Mouse (Mus musculus) regulatory T cell (primary cell): ENCODE results near the gene Strip1.
"Not testable (repeated sequence)": the region's sequence is repeated elsewhere in the genome, so short reads cannot be mapped to it uniquely, and the experiment has no call there.

ENCODE experiments used
- in situ Hi-C: fragments of 300-600 bp; cut with MboI, MseI; formaldehyde crosslinking; loops from one replicate; pipeline ENCODE4 v1.15.1; 2025; ENCODE audit warnings: high pct_unique_total_duplicates

Gene Strip1

DNA sequence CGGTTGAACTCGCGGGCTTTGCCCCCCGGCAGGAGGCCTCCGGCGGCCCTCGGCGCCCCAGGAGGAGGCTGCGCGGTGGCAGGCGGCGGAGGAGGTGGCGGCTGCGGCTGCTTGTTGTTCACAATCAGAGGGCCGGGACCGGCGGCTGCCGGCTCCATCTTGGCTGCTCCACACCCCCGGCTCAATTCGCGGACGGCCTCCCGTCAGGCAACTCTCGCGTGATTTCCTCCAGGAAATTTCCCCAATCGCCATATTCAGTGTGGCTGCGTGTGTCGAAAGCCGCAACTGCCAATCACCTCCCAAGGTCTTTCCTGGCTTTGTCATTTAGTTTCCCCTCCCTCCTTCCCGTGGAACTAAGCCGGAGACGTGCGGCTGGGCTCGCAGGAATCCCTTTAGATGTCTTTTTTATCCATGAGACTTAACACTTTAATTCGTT lies at the start of gene Strip1:
TSS of gene Strip1 (minus strand) at position 172 of the 436 bp plus-strand sequence.
- in situ Hi-C loops = no loop called here

DNA sequence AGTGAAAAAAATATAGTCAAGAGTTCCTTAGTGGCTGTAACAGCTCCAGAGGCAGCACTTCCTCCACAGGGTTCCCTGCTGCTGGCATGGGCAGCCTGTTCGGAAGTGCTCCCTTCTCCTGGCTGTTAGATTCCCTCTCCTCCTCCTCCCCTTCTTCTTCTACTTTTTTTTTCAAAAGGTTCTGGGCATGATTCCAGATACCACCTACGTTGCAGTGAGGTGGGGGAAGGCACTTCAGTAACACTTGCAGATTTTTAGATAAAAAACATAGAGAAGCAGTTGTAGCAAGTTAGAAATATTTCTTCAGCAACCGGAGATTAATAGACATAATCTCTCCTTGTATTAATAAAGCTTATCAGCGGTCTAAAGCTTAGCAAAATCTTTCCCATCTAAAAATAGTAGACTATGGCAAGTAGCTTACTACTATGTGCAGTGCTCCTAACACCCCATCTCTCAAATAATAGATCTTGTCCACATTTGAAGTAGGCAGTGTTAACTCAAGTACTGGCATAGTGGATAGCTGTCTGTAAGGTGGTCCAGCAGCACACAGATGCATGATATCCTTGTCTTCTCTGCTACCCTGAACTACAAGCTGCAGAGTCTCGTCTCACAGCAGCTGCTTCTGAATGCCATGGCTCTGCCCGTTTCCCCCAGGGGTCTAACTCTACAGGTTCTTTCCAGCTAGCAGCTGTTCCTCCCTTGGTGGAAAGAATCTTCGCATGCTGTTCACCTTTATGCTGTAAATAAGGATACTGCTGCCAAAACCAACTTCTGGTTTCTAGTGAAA lies 49.5 kb upstream of the Strip1 start:
- in situ Hi-C loops = no loop called here

DNA sequence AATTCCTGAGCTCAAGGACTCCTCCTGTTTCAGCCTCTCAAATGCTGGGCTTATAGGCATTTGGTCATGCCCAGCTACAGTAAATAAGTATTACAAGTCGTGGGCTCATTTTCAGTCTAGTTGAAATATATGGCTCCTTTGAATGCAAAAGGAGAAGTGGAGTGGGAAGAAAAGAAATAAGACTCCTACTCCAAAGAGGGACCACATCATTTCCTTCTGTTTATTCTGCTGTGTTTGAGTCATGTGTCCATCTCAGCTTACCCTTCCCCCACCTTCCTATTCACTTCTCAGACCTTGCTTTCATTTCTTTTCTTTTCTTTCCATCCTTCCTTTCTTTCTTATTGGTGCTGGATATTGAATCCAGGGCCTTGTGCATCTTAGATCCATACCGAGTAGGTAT lies 40.0 kb upstream of the Strip1 start:
- in situ Hi-C loops = no loop called here

DNA sequence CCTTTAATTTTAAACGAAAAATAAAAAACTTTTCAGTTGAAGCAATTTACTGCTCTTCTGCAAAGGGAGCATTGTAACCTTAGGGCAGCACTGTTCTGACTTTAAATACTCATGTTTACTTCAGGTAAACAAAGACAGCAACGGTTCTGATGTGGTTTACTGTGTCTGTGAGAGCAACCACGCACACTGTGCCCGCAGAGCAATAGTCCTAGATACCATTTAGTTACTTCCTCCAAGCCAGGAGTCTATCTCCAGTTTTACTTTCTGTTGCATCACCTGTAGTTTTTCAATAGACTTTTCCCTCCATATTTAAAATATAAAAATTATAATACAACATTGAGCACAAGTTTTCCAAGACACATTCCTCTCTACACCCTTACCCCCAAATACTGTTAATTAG lies 39.0 kb upstream of the Strip1 start:
- in situ Hi-C loops = no loop called here

DNA sequence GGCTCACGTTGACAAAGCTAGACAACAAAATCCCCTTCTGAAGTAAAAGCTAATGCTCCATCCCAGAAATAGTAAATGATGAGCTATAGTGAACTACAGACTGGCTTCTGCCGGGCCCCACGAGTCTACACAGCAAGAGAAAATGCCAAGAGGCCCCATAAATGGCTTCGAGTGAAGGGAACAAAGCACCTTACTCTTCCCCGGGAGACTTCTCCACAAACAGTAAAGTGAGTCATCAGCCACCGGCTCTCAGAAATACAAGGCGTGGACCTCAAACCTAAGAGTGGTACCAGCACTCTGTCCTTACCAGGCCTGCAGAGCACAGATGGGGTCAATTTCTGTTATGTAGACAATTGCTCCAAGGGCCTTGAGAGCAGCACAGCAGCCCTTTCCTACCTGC lies 37.3 kb upstream of the Strip1 start:
- in situ Hi-C loops = no loop called here

DNA sequence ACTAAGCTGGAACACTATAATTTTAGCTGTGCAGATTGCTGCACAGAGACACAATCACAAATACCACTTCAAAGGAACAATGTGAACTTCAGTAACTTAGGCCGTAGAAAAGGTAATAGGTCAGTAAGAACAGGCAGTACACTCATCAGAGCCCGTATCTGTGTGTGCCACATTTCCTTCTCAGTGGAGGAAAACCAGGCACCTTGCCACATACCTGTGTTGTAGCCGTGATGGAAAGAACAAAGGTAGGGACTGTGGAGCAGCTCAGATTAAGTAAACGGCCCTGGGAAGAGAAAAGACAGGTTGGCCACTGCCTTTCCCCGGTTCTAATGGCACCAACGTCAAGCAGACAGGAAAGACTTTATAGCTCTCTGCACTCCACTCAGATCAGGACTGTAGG lies 35.9 kb upstream of the Strip1 start:
- in situ Hi-C loops = no loop called here

DNA sequence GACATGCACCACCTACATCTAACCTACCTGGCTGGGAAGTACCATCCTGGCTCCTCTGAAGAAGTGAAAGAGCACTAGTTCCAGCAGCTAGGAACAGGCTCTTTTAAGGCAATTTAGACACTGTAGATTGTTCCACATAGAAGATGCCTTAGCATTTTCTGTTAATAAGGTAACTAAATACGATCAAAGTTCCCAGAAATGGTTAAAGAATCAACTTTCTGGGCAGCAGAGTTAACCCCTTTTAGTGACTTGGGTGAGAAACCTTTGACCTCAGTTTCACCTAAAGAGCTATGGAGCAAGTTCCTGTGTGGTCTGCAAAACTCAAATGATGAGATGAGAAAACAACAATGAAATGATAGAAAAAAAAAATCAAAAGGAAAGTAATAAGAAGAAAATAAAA lies 33.1 kb upstream of the Strip1 start:
- in situ Hi-C loops = no loop called here

DNA sequence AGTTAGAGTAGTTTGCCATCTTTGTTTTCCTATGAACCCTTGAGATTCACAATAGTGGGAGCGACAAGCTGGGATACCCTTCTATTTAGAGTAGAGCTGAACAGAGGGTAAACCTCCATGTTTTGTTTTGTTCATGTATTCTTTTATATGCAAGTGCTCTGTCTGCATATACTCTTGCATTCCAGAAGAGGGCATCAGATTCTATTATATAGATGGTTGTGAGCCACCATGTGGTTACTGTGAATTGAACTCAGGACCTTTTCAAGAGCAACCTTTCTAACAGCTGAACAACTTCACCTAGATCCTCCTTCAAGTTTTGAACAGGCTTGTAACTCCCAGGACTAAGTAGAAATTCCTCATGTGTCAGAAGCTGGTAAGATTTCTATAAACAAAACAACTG lies 27.5 kb upstream of the Strip1 start:
- in situ Hi-C loops = no loop called here

DNA sequence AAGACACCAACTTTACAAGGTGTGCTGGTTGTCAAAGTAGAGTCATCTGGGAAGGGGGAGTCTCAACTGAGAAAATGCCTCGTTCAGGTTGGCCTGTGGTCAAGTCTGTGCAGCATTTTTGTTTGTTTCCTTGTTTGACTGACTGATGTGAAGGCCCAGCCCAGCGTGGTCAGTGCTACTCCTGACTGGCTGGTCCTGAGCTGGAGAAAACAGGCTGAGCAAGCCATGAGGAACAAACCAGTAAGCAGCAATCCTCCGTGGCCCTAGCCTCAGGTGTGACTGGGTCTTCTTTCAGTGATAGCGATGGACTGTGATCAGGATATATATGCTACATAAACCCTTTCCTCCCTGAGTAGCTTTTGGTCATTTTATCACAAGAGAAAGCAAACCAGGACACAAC lies 25.4 kb upstream of the Strip1 start:
- in situ Hi-C loops = no loop called here

DNA sequence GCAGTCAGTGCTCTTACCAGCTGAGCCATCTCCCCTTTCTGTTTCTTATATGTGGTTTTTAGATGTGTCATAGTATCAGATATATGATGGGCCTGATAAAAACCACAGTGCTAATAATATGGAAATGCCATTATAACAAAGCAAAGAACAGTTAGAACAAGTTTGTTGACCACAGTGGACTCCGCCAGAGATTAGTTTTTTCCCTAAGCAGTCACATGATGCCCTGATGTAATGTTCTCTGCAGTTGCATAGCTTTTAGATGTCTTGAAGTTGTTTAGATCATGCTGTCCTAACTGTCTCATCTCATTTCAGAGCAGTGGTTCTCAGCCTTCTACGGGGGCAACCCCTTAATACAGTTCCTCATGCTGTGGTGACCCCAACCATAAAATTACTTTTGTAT lies 24.7 kb upstream of the Strip1 start:
- in situ Hi-C loops = no loop called here

DNA sequence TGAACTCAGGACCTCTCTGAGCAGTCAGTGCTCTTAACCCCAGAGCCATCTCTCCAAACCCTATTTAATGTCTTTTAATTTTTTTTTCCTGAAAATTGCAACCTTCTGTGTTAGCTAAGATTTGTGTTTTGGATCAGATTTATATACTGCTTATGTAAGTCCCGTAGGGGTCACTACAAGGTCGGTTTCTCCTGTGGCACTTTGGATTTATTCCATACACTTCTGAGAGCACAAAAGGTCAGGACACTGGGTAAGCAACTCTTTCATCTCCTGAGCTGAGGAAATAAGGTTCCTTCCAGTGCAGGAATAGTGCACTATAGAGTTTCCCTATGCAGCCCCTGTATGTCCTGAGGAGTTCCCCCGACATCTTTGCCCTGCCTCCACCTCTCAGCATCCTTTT lies 24.0 kb upstream of the Strip1 start:
- in situ Hi-C loops = no loop called here

DNA sequence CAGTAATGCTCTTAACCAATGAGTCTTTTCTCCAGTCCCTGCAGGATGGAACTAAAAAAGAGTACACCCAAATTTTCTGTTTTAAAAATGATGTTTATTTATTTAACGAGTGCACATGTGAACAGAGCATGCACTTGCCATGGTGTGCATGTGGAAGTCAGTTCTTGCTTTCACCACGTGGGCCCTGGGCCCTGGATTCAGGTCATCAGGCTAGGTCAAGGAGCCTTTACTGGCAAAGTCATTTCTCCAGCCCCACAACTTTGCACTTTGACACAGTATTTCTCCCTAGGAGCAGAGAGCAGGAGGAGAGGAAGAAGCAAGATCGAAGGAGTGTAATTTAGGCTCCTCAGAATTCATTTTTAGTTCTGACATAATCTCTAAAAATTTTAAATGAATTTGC lies 23.4 kb upstream of the Strip1 start:
- in situ Hi-C loops = no loop called here

DNA sequence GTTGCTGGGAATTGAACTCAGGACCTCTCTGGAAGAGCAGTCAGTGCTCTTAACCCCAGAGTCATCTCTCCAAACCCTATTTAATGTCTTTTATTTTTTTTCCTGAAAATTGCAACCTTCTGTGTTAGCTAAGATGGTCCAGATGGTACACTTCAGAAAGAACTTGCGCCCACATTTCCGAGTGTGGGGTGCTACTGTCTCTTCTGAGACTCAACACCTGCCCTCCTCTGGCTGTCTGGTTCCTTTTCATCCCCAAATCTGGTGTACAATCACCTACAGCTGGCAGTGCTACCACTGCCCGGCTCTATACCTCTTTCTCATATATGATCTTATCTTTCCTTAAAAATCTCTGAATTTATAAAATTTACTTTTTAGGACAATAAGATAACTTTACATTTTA lies 21.5 kb upstream of the Strip1 start:
- in situ Hi-C loops = no loop called here

DNA sequence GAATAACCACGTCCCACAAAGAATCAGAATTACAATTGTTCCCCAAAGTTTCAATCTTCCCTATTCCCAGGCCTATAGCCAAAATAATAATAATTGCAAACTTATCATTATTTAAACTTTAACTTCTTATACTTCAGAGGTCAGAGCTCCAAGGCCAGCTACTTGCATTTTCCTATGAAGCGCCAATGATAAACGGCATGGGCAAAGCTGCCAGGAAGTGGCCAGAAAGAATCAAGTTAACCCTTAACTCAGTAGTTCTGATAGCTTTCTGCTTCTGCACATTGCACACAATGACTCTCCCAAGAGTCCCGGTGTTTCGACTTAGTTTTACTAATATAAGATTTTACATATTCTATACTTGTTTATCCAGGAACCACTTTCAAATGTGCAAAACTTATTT lies 18.8 kb upstream of the Strip1 start:
- in situ Hi-C loops = not testable (repeated sequence)

DNA sequence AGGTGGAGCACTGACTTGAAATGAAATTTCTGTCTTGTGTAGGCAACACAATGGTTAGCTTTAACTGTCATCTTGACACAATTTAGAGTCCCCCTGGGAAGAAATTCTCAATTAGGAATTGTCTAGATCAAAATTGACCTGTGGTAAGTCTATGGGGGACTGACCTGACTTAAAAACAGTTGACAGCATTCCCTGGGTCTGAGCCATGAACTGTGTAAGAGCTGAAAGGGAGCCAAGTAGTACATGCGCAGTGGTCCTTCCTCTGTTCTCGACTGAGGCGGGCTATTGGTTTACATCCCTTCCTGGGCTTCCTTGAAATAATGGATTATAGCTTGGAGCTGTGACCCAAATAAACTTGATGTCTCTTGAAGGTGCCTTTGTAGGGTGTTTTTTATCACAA lies 15.5 kb upstream of the Strip1 start:
- in situ Hi-C loops = no loop called here

DNA sequence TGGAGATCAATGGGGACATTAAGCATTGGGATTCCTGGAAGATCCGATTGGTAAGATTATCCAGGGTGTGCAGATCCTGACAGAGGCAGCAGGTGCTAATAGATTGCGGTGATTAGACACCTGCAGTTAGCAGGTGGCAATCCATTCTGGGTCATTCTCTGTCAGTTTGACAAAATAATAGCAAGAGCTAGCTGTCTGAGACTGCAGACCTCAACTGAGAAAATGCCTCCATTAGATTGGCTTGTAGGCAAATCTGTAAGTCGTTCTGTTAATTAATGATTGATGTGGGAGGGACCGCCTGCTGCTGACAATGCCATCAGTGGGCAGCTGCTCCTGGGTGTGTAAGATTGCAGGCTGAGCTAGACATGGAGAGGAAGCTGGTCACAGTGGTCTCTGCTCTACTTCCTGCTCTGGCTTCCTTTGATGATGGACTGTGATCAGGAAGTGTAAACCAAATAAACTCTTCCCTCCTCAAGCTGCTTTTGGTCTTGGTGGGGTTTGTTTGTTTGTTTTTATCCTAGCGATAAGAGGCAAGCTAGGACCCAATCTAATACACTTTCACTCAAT lies 6.2 kb upstream of the Strip1 start:
- in situ Hi-C loops = no loop called here

DNA sequence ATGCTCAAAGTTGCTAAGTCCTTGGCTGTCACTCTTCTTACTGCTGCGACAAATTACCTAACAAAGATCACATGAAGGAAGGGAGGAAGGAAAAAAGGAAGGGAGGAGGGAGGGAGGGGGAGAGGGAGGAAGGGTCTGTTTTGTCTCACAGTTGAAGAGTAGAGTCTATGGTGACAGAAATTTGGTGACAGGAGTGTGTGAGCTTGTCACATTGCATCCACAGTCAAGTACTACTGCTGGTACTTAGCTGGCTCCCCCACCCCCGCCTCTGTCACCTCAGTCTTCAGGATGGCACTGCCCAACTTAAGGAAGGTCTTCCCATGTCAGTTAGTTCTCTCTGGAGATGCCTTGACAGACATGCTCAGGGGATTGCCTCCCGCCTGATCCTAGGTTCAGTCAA lies 4.7 kb upstream of the Strip1 start:
- in situ Hi-C loops = no loop called here

DNA sequence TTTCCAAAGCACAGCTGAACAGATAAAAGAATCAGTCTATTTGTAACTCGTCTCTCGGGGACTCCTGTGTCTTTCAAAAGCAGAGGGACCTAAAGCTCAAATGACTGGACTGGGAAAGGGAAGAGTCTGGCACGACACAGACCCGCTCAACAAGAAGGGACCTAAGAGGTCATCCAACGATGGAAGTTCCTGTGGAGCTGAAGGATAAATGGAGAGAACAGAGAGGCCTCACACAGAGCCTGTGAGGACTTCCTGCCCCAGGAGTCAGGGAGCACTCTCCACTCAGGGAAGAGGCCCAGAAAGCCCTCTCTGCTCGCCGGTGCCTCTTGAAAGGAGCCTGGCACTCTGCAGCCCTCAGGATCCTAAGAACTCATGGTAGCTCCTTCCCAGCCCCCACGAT lies 4.3 kb upstream of the Strip1 start:
- in situ Hi-C loops = no loop called here

DNA sequence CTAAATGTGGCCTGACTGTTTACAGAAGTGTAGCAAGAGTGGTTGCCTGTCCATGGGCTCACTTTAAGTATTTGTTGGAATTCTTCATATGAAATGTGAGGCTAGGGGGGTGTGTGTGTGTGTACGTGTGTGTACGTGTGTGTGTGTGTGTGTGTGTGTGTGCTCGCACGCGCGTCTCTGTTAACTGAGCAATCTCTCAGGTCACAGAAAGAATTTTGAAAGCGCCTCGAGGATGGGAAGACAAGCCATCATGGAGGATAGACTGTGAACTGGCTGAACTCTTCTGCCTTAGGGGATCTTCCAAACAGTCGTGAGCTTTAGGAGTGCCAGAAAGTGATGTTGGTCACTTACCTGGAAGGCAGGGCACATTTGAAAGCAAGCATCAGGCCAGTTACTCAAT lies 2.4 kb upstream of the Strip1 start:
- in situ Hi-C loops = no loop called here

DNA sequence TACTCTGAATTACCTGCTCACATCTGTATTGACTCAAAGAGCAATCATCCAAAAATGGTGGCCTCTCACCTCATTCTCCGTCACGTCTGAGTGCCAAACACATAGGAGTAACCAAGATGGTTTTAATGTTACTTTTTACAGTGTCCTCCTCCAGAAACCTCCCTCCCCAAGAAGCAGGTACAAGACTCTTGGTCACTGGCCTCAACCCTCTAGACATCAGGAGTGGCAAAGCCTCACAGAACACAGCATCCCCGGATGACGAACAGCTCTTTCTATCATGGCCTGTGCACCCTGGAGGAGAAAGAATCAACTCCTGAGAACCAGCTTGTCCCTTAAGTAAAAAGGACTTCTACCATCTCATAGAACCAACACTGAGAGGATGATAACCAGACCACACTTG lies 1.3 kb upstream of the Strip1 start:
- in situ Hi-C loops = no loop called here

DNA sequence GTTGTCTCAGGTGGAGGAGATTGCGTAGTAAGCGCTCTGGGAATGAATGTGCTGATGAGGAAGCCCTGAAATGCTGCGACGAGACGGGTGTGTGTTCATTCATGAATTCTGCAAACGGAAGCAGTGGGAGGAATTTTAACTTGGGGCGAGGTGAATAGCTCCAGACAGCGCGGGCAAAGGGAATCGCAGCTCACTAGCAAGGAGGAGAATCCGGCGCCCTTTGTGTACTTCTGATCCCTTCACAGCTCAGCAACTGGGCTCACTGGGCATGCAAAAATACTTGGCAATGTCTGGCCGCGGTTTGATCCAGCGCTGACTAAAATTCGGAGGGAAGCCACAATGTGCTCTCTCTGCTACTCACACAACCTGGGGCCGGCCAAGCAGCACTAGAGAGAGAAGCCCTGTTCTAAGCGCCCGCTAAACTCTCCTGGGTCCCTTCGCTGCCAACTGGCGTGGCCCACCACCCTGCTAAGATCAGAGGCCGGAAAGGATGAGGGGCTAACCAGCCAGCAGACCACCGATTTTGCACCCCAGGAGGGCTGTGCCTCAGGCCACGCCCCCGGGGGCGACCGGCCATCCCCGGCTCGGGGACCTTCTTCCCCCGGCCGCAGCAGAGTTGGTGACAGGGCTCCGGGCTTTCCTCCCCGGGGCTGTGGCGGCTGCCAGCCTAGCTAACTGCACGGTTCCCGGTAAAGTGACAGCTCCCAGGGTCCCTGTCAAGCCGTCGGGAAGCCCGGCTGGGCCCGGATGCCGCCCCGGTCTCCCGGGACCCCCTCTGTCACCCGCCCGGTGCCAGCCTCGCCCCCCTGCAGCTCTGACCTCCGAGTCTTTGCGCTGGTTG lies 592 bp downstream of the Strip1 start, which contains the start of gene Gm10961:
TSS of gene Gm10961 (plus strand) at position 641 of the 841 bp plus-strand sequence.
- in situ Hi-C loops = no loop called here

DNA sequence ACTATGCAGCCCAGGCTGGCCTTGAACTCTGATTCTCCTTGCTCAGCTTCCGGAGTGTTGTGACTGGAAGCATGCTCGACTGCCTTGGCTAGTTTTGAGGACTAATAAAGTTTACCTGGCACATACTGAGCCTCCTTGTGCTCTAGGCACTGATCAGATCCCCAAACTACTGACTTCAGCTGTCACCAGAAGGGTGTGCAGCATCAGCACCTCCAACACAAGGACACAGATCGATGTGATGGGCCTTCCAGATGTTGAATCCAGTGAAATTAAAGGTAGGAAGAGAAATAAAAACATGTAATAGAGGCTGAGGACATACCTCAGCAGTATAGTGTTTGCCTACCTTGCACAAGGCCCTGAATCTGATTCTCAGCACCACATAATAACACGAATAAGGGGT lies 2.1 kb downstream of the Strip1 start:
- in situ Hi-C loops = no loop called here

DNA sequence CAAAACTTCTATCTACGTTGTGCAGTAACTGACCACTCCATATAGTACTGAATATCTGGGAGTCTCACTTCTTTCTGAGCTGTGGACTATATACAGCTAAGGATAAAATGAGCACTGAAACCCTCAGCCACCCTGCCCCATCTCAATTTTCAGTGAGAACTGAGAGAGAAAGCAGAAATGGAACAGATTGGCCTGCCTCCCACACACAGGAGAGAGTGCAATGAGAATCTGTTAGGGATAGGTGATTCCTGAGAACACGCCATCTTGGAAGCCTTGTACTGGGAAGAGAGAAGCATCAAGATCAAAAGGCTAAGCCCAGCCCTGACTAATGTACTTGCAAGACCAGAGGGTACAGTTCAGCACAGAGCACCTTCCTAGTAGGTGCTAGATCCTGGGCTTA lies 2.9 kb downstream of the Strip1 start:
- in situ Hi-C loops = no loop called here
